Mouse (Mus musculus) neutrophil, adult 5-6 weeks (primary cell): ENCODE data around the gene Slc5a2. TPM values are rescaled to one million over a fixed set of nuclear protein-coding genes. Genes with fewer than 3 reads are reported as not detected.

ENCODE experiments used
- ATAC-seq: fragments of 151-379, 151-347 bp; 2 replicates; pipeline ENCODE4 v1.8.0; 2017; ENCODE audit warnings: mild to moderate bottlenecking, moderate TSS enrichment; ENCODE audit not compliant: insufficient number of reproducible peaks, poor library complexity, low FRiP score, severe bottlenecking; ENCODE audit errors: extremely low read depth
- total RNA-seq: library from RNA; stranded (forward); fragments of 200-1000 nt; gene quantifications from 2 replicates; pipeline ENCODE4 v1.2.3, GENCODE M21; 2017

Slc5a2 gene
- total RNA-seq, 1 experiment from 2014 or later, result not detected

DNA sequence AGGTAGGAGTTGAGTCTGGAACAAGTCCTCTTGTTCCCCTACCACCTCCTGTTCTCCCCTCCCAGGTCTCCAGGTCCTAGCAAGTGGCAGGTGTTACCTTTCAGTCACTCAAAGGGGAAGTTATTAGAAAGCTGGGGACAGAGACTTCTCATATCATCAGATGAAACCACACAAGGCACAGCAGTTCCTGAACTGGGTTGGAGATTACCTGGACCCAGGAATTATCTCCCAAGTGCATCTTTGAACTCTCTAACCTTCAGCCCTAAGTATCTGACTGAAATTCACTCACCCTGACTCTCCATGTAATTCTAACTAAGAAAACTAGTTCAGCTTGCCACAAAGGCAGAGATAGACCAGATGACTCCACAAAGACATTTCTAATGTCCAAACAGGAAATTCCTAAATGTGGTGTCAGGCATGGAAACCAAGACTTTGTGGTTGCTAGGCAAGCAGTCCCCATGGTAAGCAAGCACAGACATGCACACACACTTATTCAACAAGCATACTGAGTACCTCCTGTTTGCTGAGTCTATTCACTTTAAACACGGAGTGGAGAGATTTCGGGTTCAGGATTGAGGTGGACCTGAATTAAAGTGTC, 54.9 kb downstream of the Slc5a2 start:
- ATAC-seq, result no peak

DNA sequence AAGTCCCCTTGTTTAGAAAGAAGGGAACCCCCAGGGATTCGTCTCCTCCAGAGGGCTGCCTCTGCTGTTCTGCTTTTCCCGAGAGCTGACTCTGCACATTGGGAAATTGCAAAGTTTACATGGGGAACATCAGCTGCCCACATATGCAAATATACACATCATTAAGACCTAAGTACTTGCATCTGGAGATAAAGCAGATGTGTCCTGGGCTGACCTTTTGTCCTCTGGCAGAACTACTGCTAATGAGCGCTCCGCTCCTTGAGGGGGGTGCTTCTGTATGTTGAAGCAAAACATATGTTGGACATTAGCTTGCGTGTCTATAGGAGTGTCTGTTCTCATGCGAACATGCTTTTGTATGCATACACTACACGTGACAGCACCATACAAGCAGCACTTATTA, 55.8 kb downstream of the Slc5a2 start:
- ATAC-seq, result no peak

Other genes starting within 250 kb of the Slc5a2 start
- gene Itgam, start 203.0 kb upstream of the Slc5a2 start, total RNA-seq, result 339 and 346 TPM in 2 replicates
- 23.6 and 30.6 TPM in 2 replicates for gene Gm49368, start 203.0 kb upstream of the Slc5a2 start, total RNA-seq
- gene Itgax, start 136.1 kb upstream of the Slc5a2 start, total RNA-seq, result 44.3 and 62.5 TPM in 2 replicates
- 0.12 and 1.8 TPM in 2 replicates for gene Itgad, start 111.3 kb upstream of the Slc5a2 start, total RNA-seq
- gene Cox6a2, start 59.3 kb upstream of the Slc5a2 start, total RNA-seq, result not detected in 2 replicates
- 5.8 and 7.1 TPM in 2 replicates for gene Armc5, start 28.3 kb upstream of the Slc5a2 start, total RNA-seq
- gene 9130023H24Rik, start 27.6 kb upstream of the Slc5a2 start, total RNA-seq, result 5.2 and 5.6 TPM in 2 replicates
- gene Tgfb1i1, start 18.8 kb upstream of the Slc5a2 start, total RNA-seq, result 0.70 and 1.2 TPM in 2 replicates
- 10.4 and 11.4 TPM in 2 replicates for gene BC017158, start 32.5 kb downstream of the Slc5a2 start, total RNA-seq
- gene Rgs10, start 153.1 kb downstream of the Slc5a2 start, total RNA-seq, result 27.0 and 28.9 TPM in 2 replicates
- 98.0 and 109 TPM in 2 replicates for gene Tial1, start 196.1 kb downstream of the Slc5a2 start, total RNA-seq